Mouse (Mus musculus): Measurements from ENCODE around the gene Vmn2r33.
"Not testable (repeated sequence)": the region's sequence is repeated elsewhere in the genome, so short reads cannot be mapped to it uniquely, and the experiment has no call there.

The Vmn2r33 gene

DNA sequence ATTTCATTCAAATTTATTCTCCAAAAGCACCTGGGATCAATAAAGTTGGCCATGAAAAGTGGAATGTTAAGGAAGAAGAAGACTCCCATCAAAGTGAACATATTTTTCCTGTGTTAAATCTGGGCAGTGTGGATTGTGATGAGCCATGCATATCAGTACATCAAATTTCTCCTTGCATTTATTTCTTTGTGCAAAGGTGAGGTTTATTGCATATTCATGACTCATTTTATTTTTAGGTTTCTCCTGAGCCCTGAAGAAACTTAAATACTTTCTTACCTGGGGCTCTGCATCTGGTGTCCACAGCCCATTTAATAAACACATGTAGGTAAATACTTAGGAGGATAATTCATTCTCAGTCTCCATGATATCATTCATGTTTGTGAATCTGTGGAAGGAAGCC, at the start of gene Vmn2r33:
TSS of gene Vmn2r33 (minus strand) at position 101 of the 400 bp plus-strand sequence.
- not testable (repeated sequence) for DNase-seq

Data from kidney, adult 9 months (tissue).